Mouse (Mus musculus) gastrocnemius, postnatal 36 days (tissue): ENCODE data around the gene Dhx35. TPM values are rescaled to one million over a fixed set of nuclear protein-coding genes. Genes with fewer than 3 reads are reported as not detected.
A peak's percentile ranks its signal among the peaks of the same experiment; 100 is the strongest.

Experiments
- DNase-seq, 2 experiments: peaks; one replicate each; pipeline ENCODE4 v3.0.0; 2022
- intact Hi-C: fragments of 180-260 bp; cut with DNase I; formaldehyde crosslinking; loops from one replicate; pipeline ENCODE4 v1.15.1; 2025
- total RNA-seq, 2 experiments: library from RNA; stranded (reverse); gene quantifications; 2 replicates each; pipeline ENCODE4 v1.2.3; 2021

Gene Dhx35
- total RNA-seq, 2 experiments from 2014 or later = 7.0 to 9.5 TPM

DNA sequence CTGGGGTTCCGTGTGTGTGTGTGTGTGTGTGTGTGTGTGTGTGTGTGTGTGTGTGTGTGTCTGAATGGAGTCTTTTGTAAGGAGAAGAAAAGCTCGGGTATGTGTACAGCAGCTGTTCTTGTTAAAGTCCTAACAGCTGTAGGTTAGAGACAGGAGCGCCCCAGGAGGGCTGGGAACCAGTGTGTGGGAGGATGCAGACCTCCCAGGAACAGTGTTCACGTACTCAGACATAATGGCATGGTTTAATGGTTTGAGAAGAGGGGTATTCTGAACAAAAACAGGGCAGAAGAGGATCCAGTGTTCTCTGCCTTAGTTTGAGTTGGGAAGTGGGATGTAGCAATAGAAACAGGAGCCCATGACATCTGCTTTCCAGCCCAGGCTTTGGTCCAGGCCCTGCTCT is 4.7 kb downstream of the Dhx35 start:
- DNase-seq = no peak
- intact Hi-C loops = no loop called here

DNA sequence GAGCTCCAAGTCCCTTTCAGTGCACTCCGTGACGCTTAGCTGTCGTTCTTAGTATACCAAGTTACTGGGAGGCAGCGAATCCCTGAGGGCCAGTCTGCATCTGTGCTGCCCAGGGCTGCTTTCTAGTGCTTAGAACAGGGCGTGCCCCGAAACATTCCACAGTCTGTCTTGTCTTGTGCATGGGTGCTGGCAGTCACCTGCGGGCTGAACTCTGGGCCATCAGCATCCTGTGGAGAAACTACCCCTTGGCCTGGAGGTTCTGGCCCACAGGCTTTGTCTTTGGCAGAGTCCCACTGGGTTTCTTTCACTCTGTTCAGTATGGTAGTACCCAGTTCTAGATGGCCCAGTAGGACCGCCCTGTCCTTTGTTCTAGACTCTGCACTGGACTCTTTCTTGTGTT is 6.2 kb downstream of the Dhx35 start:
- no peak for DNase-seq
- intact Hi-C loops = no loop called here

DNA sequence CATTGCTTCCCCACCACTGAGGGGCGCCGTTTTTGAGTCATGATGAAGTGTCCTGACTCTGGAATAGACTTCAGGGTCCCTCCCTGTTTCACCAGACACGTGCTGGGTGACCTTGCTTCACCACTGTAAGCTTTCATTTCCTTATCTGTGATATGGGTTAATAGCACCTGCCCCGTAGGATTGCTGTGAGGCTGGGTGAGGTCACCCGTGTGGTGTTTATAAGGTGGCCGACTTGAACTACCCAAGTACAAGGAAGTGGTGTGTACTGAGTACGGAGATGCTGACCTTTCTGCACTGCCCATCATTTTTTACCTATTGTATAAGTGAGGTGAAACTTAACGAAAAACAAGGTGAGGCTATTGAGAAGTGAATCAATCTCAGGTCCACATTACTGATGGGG is 9.0 kb downstream of the Dhx35 start:
- DNase-seq = no peak
- intact Hi-C loops = no loop called here

DNA sequence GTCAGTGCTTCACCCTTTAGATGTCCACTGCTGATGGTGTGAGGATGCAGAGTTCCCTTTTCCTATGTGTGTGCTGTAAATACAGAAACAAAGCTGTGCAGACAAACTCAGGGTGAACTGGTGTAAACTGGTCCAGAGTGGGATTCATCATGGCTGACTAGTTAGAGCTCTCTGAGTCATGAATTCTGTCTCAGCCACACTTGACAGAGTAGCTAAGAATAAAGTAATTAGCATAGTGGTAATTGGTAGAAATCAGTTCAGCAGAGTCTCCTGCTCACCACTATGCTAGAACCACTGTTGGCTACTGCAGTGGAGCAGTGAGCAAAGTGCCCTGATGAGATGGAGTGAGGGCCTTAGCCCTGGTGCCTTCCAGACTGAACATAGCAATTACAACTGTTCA is 21.1 kb downstream of the Dhx35 start:
- no peak for DNase-seq
- intact Hi-C loops = no loop called here

DNA sequence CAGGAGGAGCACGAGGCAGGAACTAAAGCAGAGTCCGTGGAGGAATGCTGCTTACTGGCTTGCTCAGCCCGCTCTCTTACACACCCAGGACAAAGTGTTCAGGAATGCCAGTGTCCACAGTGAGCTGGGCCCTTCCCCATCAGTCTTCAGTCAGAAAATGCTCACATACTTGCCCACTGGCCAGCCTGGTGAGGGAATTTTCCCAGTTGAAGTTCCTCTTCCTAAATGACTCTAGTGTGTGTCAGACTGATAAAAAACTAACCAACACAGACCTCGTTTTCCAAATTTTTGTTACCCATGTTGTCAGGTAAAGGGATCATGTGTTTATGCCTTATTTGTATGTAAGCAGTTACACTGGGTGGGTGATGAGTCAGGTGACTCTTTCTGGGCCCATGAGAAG is 21.6 kb downstream of the Dhx35 start:
- intact Hi-C loops = no loop called here
- DNase-seq = no peak

DNA sequence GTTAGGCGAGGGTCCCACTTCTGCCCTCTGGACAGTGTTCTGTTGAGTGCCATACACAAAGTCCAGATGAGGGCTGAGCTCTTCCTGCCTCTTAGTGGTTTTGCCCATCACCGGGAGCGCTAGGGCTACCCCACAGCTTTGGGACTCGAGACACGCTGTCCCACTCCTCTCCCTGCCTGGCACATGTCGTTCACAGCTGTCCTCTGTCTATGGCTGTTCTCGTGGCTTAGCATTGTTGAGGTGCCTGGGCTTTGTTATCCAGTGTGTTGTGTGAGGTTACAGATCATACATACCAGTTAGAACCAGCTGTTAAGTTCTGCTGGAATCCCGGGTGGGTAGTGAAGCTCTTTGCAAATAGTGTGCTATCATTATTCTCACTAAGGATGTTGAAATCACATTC is 23.1 kb downstream of the Dhx35 start:
- DNase-seq = no peak
- intact Hi-C loops = no loop called here

DNA sequence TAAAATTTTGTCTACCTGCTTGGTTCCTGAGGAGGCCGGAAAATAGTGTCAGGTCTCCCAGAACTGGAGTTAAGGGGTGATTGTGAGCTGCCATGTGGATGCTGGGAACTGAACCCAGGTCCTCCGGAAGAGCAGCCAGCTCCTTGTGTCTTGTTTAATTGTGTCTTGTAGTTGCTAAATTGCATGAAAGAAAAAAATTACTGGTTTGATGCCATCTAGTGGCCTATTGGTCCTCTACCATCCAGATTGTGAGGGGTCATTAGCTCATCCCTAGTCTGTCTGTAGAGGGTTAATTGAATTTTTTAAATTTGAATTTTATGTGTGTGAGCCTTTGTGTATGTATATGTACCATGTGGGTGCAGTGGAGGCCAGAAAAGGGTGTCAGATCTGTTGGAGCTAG is 33.5 kb downstream of the Dhx35 start:
- intact Hi-C loops = no loop called here

DNA sequence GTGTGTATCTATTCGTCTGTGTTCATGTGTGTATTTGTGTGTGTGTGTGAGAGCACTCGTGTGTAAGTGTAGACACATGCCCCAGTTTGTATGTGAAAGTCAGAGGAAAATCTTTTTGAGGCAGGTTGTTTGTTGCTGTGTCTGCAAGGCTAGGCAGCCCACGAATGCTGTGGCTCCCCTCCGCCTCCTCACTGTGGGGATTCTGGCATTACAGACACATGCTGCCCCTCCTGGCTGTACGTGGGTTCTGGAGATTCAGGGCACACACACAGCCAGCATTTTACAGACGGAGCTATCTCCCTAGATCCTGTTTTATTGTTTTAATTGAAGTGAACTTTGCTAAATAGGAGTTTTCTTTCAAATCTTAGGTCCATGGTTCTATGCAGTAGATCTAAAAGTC is 35.1 kb downstream of the Dhx35 start:
- intact Hi-C loops = no loop called here
- no peak for DNase-seq

More for the DNA sequence above, 33.5 kb downstream of the Dhx35 start:
- DNase-seq = no peak

DNA sequence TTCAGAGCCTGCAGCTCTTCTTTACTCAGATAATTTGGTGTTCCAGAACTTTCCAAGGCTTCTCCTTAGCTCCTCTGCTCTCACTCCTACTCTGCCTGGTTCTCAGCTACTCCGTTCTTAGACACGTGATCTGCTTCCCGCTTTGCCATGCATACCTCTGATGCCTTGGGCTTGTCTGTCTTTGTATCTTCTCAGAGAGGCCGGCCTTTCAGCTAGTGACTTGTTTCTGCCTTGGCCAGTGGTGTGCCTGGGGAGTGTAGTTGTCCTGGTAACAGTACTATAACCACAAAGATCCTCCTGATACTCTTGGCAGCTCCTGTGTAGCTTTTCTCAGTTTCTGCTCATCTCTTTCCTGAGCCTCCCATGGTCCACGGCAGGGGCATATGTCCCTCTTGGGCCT is 38.6 kb downstream of the Dhx35 start:
- intact Hi-C loops = no loop called here
- DNase-seq = no peak

DNA sequence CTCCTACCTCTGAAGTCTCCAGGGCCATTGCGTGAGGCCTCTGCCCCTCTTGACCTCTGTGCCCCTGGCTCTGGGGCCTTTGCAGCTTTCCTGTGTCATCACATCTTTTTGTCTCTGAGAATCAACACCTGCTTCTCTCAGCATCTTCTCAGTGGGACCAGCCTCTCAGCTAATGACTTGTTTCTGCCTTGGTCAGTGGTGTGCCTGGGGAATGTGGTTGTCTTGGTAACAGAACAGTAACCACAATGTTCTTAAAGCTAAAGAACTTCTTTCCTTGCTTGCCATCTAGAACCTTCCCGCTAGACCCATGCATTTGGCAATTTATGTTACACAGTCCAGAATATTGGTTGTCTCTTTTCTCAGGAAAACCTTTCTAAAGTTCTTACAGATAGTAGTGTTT is 39.0 kb downstream of the Dhx35 start:
- DNase-seq = no peak
- intact Hi-C loops = no loop called here

DNA sequence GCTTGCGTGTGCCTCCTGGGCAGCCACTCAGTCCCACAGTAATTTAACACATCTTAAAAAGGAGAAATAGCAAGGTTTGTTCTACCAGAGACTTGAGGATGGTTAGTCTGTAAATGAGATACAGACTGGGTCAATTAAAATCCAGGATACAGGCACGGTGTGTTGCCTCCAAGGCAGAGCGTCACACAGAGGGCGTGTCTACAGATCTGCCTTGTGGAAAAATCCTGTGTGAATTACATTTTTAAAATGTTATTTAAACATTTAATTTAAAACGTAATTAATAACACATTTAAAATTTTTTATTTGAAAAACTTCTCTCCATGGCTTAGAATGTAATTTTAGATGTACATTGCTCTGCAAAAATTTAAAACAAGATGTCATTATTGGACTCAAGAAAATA is 48.7 kb downstream of the Dhx35 start:
- intact Hi-C loops = no loop called here
- no peak for DNase-seq

DNA sequence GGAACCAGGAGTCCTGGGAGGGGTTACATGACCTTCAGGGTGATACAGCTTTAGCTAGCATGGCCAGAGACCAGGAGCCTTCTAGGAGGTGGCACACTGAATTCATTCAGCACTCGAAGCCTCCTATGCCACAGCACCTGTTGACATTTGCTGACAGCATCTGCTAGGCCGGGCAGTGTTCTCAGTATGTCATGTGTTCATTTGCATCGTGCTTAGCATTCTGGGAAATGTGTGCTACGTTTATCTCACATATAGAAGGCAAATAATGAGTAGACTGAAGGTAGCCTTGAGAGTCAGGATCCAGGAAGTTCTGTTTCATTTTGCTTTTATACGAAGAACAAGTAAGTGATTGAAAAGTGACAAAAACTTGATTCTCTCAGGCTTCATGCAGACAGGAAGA is 50.4 kb downstream of the Dhx35 start:
- no peak for DNase-seq
- intact Hi-C loops = no loop called here

DNA sequence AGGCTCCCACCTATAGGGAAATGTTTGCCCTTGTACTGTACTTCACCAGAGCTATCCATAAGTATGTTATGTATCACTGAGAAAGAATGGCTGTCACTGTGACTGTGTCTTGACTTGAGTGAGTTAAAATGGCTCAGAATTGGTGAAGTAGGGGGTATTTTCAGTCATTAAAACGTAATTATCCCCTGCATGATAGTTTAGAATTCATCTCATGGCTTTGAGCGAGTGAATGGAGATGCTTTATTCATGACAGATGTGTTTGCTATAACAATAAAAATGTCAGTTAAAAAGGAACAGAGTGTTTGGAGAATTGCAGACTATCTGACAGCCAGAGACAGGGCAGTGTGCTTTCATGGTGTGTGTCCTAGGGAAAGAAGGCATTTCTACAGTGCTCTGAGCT is 51.6 kb downstream of the Dhx35 start:
- intact Hi-C loops = no loop called here
- no peak for DNase-seq

DNA sequence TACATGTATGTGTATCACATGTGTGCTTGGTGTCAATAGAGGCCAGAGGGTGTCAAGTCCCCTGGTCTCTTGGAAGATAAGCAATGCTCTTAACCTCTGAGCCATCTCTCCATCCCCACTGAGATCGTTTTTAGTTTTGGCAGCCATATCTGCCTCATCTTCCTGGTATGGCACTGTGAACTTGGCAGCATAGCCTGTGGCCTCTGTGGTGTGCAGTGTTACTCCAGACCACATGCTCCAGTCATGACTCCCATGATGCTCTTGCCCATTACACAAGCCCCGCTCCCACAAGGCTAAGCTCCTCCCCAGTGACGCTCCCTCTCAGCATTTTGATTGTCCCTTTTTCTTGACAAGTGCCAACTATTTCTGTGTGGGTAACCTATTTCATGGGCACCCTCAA is 53.4 kb downstream of the Dhx35 start:
- intact Hi-C loops = no loop called here

DNA sequence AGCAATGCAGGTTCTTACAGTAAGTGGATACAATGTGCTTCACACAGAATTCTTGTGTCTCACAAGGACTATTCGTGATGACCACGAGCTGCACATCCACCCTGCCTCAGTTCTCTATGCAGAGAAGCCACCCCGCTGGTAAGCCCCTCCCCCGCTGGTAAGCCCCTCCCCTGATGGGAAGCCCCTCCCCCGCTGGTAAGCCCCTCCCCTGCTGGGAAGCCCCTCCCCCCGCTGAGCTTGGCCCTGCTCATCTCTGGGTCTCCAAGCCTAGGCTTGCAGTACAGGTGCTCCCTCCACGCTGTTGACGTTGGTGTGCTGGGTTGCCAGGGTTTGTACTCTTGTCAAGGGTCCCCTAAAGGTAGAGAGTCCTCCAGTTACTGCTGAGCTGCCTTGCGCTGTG is 54.8 kb downstream of the Dhx35 start:
- intact Hi-C loops = no loop called here
- no peak for DNase-seq

More for the DNA sequence above, 53.4 kb downstream of the Dhx35 start:
- DNase-seq = no peak

DNA sequence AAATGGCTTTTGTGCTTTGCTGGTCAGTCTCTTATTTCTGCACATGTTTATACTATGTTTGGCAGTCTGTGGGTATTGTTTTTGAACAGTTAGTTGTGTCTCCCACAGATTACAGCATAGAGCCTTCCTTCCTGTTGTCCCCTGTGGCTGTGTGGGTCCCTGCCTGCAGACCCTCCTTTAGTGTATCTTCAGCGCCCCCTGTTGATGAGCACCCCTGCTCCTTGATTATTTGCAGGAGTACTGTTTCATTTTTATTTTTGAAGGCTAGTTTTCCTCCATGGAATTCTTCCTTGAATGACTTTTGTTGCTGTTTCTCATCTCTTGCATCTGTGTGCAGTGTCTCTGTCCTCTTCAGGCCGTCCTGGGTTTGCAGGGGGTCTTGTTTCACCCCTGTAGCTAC is 58.0 kb downstream of the Dhx35 start:
- intact Hi-C loops = loop anchor here (2.0 kb wide), 1 partner anchor 86 kb away; no protein-coding TSS in a partner anchor
- DNase-seq = no peak

DNA sequence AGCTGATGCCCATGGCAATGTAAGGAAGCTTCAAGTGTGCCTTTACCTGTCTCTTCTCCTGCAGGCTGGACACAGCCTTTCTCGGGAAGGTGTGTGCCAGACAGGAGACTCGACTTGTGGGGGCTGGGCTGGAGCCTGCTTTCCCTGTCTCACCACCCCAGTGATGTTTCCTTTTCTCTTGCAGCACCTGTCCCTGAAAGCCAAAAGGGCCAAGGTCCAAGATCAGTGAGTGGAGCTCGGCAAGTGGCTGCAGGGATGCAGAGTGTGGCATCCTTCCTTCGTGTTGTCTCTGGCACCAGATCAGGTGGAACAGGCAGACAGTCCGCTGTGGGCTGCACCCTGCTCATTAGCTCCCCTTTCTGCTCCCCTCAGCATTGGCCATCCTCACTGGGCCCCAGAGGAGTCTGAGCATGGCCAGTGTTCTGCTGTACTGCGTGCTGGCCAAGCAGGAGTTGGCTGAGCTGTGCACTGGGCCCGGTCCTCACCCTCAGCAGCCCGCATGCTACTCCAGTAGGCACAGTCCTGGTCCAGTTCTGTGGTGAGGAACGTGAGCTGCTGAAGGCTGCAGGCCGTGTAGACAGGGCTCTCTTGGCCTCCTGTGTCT is 62.4 kb downstream of the Dhx35 start:
- DNase-seq = no peak
- intact Hi-C loops = no loop called here

DNA sequence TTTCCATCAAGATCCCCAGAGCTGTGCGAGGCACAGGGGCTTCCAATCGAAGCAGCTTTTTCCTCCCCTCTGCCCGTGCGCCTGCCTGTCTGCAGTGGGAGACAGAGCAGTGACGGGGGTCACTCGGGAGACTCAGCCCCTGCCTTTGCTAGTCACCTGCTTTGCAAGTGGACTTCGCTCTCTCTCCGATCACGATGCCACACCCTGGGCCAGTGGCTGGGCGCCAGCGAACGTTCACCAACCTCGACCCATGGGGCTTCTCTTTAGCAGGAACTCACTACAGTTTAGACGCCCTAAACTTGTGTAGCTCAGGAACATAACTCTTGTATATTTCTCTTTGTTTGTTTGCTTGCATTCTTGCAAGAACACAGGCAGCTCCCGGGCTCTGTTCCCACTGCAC is 63.0 kb downstream of the Dhx35 start:
- intact Hi-C loops = no loop called here
- DNase-seq = no peak

DNA sequence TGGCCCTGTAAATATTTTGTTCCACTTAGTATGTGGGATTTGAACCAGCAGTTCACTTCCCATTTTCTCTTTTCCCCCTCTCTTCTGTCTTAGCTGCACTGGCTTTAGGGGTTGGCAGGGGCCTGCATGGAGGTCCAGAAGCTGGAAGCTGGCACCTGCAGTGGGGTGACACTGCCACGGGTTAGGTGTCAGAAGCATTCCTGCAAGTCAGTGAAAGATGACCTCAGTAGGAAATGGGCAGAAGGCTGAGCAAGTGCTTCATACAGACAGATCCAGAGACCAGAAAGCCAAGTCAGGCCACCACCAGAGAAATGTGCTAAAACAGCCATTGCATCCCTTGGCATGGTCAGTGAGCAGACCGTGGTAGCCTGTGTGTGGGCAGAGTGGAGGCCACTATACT is 66.5 kb downstream of the Dhx35 start:
- peak in 1 of 2 experiments; percentile 19 for DNase-seq
- intact Hi-C loops = loop anchor here (10.0 kb wide), 1 partner anchor 316 kb away; no protein-coding TSS in a partner anchor

DNA sequence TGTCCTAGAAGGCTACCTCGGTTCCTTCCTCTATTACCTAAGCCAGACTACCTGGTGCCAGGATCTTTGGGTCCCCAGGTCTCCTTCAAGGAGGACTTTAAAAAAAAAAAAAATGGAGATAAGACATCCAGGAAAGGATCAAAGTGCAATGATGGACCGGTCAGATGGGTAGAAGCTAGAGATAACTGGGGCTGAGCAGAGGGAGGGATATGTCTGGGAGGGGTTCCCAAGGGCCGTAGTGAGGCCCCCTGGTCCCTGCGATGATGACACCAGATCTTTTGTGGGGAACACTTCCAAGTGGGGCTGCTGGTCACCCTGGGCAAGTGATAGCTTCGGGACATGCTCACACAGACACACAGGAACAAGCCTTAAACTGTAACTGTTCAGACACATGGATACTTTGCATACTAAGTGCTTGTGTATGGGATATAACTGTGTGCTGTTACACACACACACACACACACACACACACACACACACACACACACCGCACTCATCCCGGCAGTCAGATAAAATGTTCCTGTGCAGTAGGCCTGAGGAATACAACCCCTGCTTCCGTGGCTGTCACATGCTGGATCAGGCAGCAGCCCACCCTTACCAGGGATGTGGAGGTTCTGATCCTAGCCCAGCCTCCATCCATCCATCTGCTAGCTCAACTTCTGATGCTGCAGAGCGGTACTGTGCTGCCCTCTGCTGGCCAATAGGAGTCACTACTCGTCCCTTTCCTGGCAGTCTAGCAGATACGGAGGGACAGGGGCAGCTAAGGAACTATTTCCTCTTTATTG is 68.9 kb downstream of the Dhx35 start:
- DNase-seq = peak; percentile 28 to 45
- intact Hi-C loops = loop anchor here (2.0 to 10.0 kb wide), 2 partner anchors 97 to 319 kb away; no protein-coding TSS in a partner anchor

DNA sequence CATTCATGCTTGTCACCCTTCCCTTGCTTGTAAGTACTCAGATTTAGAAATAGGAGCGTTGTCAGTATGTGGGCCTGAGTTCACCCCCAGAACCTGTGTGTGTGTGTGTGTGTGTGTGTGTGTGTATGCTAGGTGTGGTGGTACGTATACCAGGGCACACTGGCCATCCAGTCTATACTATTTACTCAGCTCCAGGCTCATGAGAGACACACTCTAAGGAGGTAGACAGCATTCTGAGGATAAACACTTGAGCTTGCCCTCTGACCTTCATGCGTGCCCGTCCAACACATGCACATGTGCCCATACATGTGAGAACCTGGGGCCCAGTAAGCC is 69.5 kb downstream of the Dhx35 start:
- no peak for DNase-seq
- intact Hi-C loops = loop anchor here (2.0 to 10.0 kb wide), 2 partner anchors 97 to 319 kb away; no protein-coding TSS in a partner anchor

DNA sequence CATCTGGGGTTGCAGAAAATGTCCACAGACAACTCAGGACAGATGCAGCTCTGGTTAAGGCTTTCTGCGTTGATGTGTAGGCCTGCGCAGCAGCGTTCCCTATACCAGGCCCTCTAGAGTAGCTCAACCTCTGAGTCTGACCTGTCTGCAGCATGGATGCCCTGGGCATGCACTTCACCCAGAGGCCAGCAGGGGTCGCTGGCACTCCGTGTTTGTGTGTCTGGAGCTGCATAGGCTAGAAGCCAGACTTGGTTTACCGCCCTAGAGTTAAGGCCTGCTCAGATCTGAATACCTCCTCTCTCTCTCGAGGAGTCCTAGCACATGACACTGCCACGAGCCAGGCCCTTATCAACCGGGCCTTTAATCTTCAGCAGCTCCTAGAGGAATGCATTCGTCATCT is 70.8 kb downstream of the Dhx35 start:
- intact Hi-C loops = loop anchor here (2.0 to 10.0 kb wide), 2 partner anchors 99 to 321 kb away; no protein-coding TSS in a partner anchor
- peak; percentile 76 to 78 for DNase-seq
